Mouse (Mus musculus) kidney, postnatal 0 days (tissue): ENCODE measurements at regions not wholly inside any gene's neighbourhood (a gene's known extent, or its start where the extent isn't known, plus 50 kb on each side); places are given as distances from the start of the nearest gene placed in this dataset.

ENCODE experiments used
- ATAC-seq: fragments of 200-750 bp; cut with Nextera tagmentation; replicated peaks from 2 replicates; pipeline ENCODE4 v1.8.0; 2017; ENCODE audit warnings: low read depth, moderate number of reproducible peaks, moderate TSS enrichment, moderate library complexity; ENCODE audit not compliant: low FRiP score
- DNase-seq: peaks from one replicate; pipeline ENCODE4 v3.0.0-alpha.2; 2016; ENCODE audit warnings: low spot score
- H3K27ac ChIP-seq: fragments of 300-500 bp; sonication (generic); 2 replicates; pipeline ENCODE4 v1.5.1; 2014; ENCODE audit warnings: mild to moderate bottlenecking
- H3K27me3 ChIP-seq: fragments of 300-500 bp; sonication (generic); 2 replicates; pipeline ENCODE4 v1.6.1; 2014; ENCODE audit warnings: low read length, mixed read lengths; ENCODE audit not compliant: insufficient read depth
- H3K36me3 ChIP-seq: fragments of 300-500 bp; sonication (generic); 2 replicates; pipeline ENCODE4 v1.6.1; 2014; ENCODE audit warnings: low read length, mixed read lengths; ENCODE audit not compliant: insufficient read depth
- H3K4me1 ChIP-seq: fragments of 300-500 bp; sonication (generic); replicated peaks from 2 replicates; pipeline ENCODE4 v1.6.1; 2014; ENCODE audit warnings: antibody characterized with exemption, low read length, mixed read lengths; ENCODE audit not compliant: insufficient read depth
- H3K4me2 ChIP-seq: fragments of 300-500 bp; sonication (generic); 2 replicates; pipeline ENCODE4 v1.6.1; 2014; ENCODE audit warnings: mild to moderate bottlenecking, low read length, moderate library complexity, mixed read lengths
- H3K4me3 ChIP-seq: fragments of 300-500 bp; sonication (generic); replicated peaks from 2 replicates; pipeline ENCODE4 v1.5.1; 2014; ENCODE audit warnings: low read depth, low read length
- H3K9ac ChIP-seq: fragments of 300-500 bp; sonication (generic); 2 replicates; pipeline ENCODE4 v1.6.1; 2014; ENCODE audit warnings: low read depth, low read length
- H3K9me3 ChIP-seq: fragments of 300-500 bp; sonication (generic); replicated peaks from 2 replicates; pipeline ENCODE4 v1.6.1; 2016; ENCODE audit warnings: low read length, inconsistent platforms, mixed read lengths
- CTCF ChIP-seq: IDR thresholded peaks from 2 replicates; pipeline ENCODE4 v1.5.1; 2016; ENCODE audit warnings: antibody characterized with exemption, low read depth, mild to moderate bottlenecking, moderate library complexity
- WGBS: fragments of 180-500 bp; shearing (Covaris S2); extraction: QIAGEN DNeasy Blood & Tissue Kit; methylation state at CpG from one replicate; pipeline ENCODE4 v1.1.7; 2014; 5-methylcytosine and 5-hydroxymethylcytosine counted together

GRCm38 (mm10) chr9:61047289-61047688 is 252.9 kb downstream of the Uaca start:
- WGBS, result 73% methylated on average over 11 of the region's 11 CpGs
- Histone ChIP-seq H3K4me3 (no peak overlapping the region), H3K9me3 (no peaks in the 10 kb centered on the region), H3K36me3 (no peaks in the 10 kb centered on the region), H3K4me1 (no peaks in the 10 kb centered on the region), H3K4me2 (no peak overlapping the region), H3K9ac (no peak overlapping the region), H3K27me3 (no peaks in the 10 kb centered on the region; the same call in 1 of the 2 replicates), H3K27ac (no peak overlapping the region)
- no peak for ATAC-seq
- TF ChIP-seq CTCF, result no peak
- DNase-seq, result no peak

- no peak overlapping the region for H3K4me2 ChIP-seq
- no peak overlapping the region for H3K9ac ChIP-seq
- ATAC-seq (no peak), DNase-seq (no peak)
- no peak overlapping the region for H3K27ac ChIP-seq
- WGBS, result 56% methylated on average over 15 of the region's 15 CpGs
- H3K36me3 ChIP-seq, result no peaks in the 10 kb centered on the region
- no peaks in the 10 kb centered on the region; the same call in 1 of the 2 replicates for H3K27me3 ChIP-seq
- no peaks in the 10 kb centered on the region for H3K4me1 ChIP-seq
- H3K9me3 ChIP-seq, result no peaks in the 10 kb centered on the region
- TF ChIP-seq CTCF, result no peak
- no peak overlapping the region for H3K4me3 ChIP-seq
Observed at GRCm38 (mm10) chr9:61048576-61048975, 254.2 kb downstream of the Uaca start.

- 78% methylated on average over 12 of the region's 12 CpGs for WGBS
- ATAC-seq (no peak), DNase-seq (no peak)
- H3K27me3 ChIP-seq, result no peaks in the 10 kb centered on the region
- no peaks in the 10 kb centered on the region for H3K36me3 ChIP-seq
- no peak overlapping the region for H3K27ac ChIP-seq
- no peak overlapping the region for H3K4me3 ChIP-seq
- H3K9ac ChIP-seq, result no peak overlapping the region
- no peak for TF ChIP-seq CTCF
- no peaks in the 10 kb centered on the region; the same call in 1 of the 2 replicates for H3K4me1 ChIP-seq
- H3K4me2 ChIP-seq, result no peak overlapping the region
- H3K9me3 ChIP-seq, result no peaks in the 10 kb centered on the region
Observed at GRCm38 (mm10) chr9:61052621-61053020, 258.3 kb downstream of the Uaca start.

DNA sequence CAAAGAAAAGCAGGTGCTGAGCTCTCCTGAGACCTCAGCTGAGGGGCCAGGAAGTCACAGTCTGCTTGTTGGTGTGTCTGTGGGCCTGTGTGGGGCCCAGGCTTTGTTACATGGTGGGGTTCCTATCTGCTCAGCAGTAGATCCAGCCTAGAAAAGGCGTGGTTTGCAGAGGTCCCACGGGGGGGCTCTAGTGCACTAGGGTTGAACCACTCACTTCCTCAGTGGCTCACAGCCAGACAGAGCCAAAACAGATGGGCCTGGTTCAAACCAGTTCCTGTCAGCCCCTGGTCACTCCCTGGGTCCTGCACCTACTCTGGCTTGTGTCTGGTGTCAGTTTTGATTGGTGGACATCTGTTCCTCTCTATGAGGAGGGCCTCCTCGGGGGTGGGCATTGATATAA is 260.1 kb downstream of the Uaca start:
- peak; percentile 57 for TF ChIP-seq CTCF
- 16% methylated on average over 3 of the region's 3 CpGs for WGBS
- no peaks in the 10 kb centered on the region for H3K36me3 ChIP-seq
- no peak overlapping the region for H3K9ac ChIP-seq
- no peaks in the 10 kb centered on the region for H3K27me3 ChIP-seq
- no peak overlapping the region for H3K4me3 ChIP-seq
- peak; percentile 75 for ATAC-seq
- no peaks in the 10 kb centered on the region; the same call in 1 of the 2 replicates for H3K4me1 ChIP-seq
- no peak overlapping the region for H3K27ac ChIP-seq
- H3K9me3 ChIP-seq, result 0 out of 2 replicates have a peak, but pooled peaks cover 3% of the 10 kb centered on the region
- peak; percentile 73 for DNase-seq
- no peak overlapping the region for H3K4me2 ChIP-seq

DNA sequence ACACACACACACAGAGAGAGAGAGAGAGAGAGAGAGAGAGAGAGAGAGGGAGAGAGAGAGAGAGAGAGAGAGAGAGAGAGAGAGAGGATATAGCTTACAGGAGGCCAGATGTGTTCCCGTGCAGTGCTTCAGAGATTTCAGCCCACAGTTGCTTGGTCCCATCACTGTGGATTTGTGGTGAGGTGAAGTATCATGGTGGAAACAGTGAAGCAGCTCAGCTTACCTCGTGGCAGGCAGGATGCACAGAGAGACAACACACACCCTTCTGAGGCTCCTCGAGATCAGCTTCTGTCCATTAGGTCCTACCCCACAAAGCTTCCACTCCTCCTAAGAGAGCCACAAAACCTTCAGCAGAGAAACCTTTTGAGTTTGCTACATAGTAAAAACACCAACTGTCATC is 261.1 kb downstream of the Uaca start:
- Histone ChIP-seq H3K27me3 (no peaks in the 10 kb centered on the region), H3K9ac (no peak overlapping the region), H3K4me1 (no peaks in the 10 kb centered on the region; the same call in 1 of the 2 replicates), H3K27ac (no peak overlapping the region), H3K36me3 (no peaks in the 10 kb centered on the region), H3K4me3 (no peak overlapping the region), H3K4me2 (no peak overlapping the region), H3K9me3 (0 out of 2 replicates have a peak, but pooled peaks cover 5% of the 10 kb centered on the region)
- no peak for DNase-seq
- TF ChIP-seq CTCF, result no peak
- 71% methylated on average over 3 of the region's 3 CpGs for WGBS
- no peak for ATAC-seq

- Histone ChIP-seq H3K36me3 (no peaks in the 10 kb centered on the region), H3K4me1 (no peaks in the 10 kb centered on the region; the same call in 1 of the 2 replicates), H3K4me2 (no peak overlapping the region), H3K4me3 (no peak overlapping the region), H3K27me3 (no peaks in the 10 kb centered on the region), H3K9ac (no peak overlapping the region), H3K9me3 (0 out of 2 replicates have a peak, but pooled peaks cover 5% of the 10 kb centered on the region), H3K27ac (no peak overlapping the region)
- no peak for DNase-seq
- ATAC-seq, result no peak
- no peak for TF ChIP-seq CTCF
- WGBS, result 84% methylated on average over 15 of the region's 15 CpGs
Observed at GRCm38 (mm10) chr9:61055928-61056730, 261.8 kb downstream of the Uaca start.
